ENCODE assay signal across 13 mouse cellular contexts in genomic region chr6:32464637-32465036, GRCm38 (mm10).
DNase-seq lines count a peak whose midpoint lies in the region; ATAC-seq and TF ChIP-seq lines count a peak whose summit lies in the region.
"Had no signal": no experiment of that assay in that cellular context is flagged by ENCODE, and none has a peak within 500 bp of the region (broad histone marks: within the 10 kb centered on the region; RNA-seq: fewer than 3 reads in every experiment).

No protein-coding gene starts in this region.

- 0 out of 2 replicates have a peak, but pooled peaks have one; percentile 7 for ATAC-seq in forebrain, embryonic 14.5 days
- no peak for ATAC-seq in forebrain, embryonic 11.5 days (replicated peaks; ENCODE audit: low FRiP score)
- no peak; the same call in 1 of the 2 replicates for ATAC-seq in intestine, embryonic 15.5 days
- ATAC-seq in intestine, postnatal 0 days: no peak
- ATAC-seq in liver, embryonic 11.5 days (replicated peaks; ENCODE audit: low FRiP score): peak; percentile 95
- no peak for ATAC-seq in neural tube, embryonic 13.5 days (ENCODE audit: low read depth)

- no peaks in the 10 kb centered on the region for H3K9me3 ChIP-seq in forebrain, embryonic 14.5 days (replicated peaks; ENCODE audit: control insufficient read depth, low read length)
- no peaks in the 10 kb centered on the region for H3K9me3 ChIP-seq in forebrain, embryonic 11.5 days (ENCODE audit: control insufficient read depth, low read length)
- H3K9me3 ChIP-seq in intestine, embryonic 15.5 days: no peaks in the 10 kb centered on the region
- no peaks in the 10 kb centered on the region for H3K9me3 ChIP-seq in intestine, postnatal 0 days (ENCODE audit: control insufficient read depth)
- no peaks in the 10 kb centered on the region for H3K9me3 ChIP-seq in liver, embryonic 11.5 days (ENCODE audit: control insufficient read depth, low read length)
- H3K9me3 ChIP-seq in neural tube, embryonic 13.5 days: no peaks in the 10 kb centered on the region
- H3K9me3 ChIP-seq: embryonic facial prominence, embryonic 12.5 days; limb, embryonic 13.5 days had no signal

- H3K4me3 ChIP-seq in forebrain, embryonic 14.5 days (ENCODE audit: low read depth, low read length): no peak overlapping the region
- H3K4me3 ChIP-seq in forebrain, embryonic 11.5 days (ENCODE audit: low read depth, low read length): no peak overlapping the region
- no peak overlapping the region for H3K4me3 ChIP-seq in intestine, embryonic 15.5 days (replicated peaks)
- H3K4me3 ChIP-seq in intestine, postnatal 0 days (ENCODE audit: low read depth, low read length): no peak overlapping the region
- no peak overlapping the region for H3K4me3 ChIP-seq in liver, embryonic 11.5 days (ENCODE audit: low read depth, low read length)
- H3K4me3 ChIP-seq in neural tube, embryonic 13.5 days: no peak overlapping the region
- H3K4me3 ChIP-seq: embryonic facial prominence, embryonic 12.5 days; limb, embryonic 13.5 days had no signal

- H3K27ac ChIP-seq in forebrain, embryonic 14.5 days (ENCODE audit: low read depth, low read length): no peak overlapping the region
- H3K27ac ChIP-seq in forebrain, embryonic 11.5 days (ENCODE audit: low read depth, low read length): no peak overlapping the region
- 0 out of 2 replicates have a peak overlapping the region, but pooled peaks have one; percentile 9 for H3K27ac ChIP-seq in intestine, embryonic 15.5 days
- H3K27ac ChIP-seq in intestine, postnatal 0 days (ENCODE audit: low read depth, low read length): no peak overlapping the region
- H3K27ac ChIP-seq in liver, embryonic 11.5 days (ENCODE audit: low read depth, low read length): peak overlapping the region; percentile 21; the same call in 1 of the 2 replicates
- peak overlapping the region; percentile 42; the same call in 1 of the 2 replicates for H3K27ac ChIP-seq in neural tube, embryonic 13.5 days (replicated peaks)
- H3K27ac ChIP-seq: embryonic facial prominence, embryonic 12.5 days; limb, embryonic 13.5 days had no signal

- no peak for DNase-seq in forebrain, embryonic 14.5 days (ENCODE audit: low spot score)
- DNase-seq in forebrain, embryonic 11.5 days (ENCODE audit: low spot score): no peak
- no peak for DNase-seq in liver, embryonic 11.5 days (ENCODE audit: low spot score)
- DNase-seq in adrenal gland, adult 18-20 months (ENCODE audit: low spot score in 2 of 2): no peak
- no peak for DNase-seq in kidney, adult 9 months
- DNase-seq: adrenal gland, postnatal 14 days; cerebellum, adult 8-10 months; thymus, postnatal 25 days had no signal

- no peaks in the 10 kb centered on the region for H3K27me3 ChIP-seq in forebrain, embryonic 14.5 days (replicated peaks; ENCODE audit: control insufficient read depth, insufficient read depth, low read length)
- no peaks in the 10 kb centered on the region for H3K27me3 ChIP-seq in forebrain, embryonic 11.5 days (ENCODE audit: control insufficient read depth, insufficient read depth, low read length)
- H3K27me3 ChIP-seq in intestine, embryonic 15.5 days (replicated peaks): no peaks in the 10 kb centered on the region
- no peaks in the 10 kb centered on the region for H3K27me3 ChIP-seq in intestine, postnatal 0 days (replicated peaks; ENCODE audit: control insufficient read depth, insufficient read depth, low read length)
- H3K27me3 ChIP-seq in liver, embryonic 11.5 days (replicated peaks; ENCODE audit: control insufficient read depth, insufficient read depth, low read length): no peaks in the 10 kb centered on the region
- no peaks in the 10 kb centered on the region for H3K27me3 ChIP-seq in neural tube, embryonic 13.5 days
- H3K27me3 ChIP-seq: embryonic facial prominence, embryonic 12.5 days; limb, embryonic 13.5 days had no signal

- H3K4me2 ChIP-seq in forebrain, embryonic 14.5 days (ENCODE audit: low read length): no peak overlapping the region
- no peak overlapping the region for H3K4me2 ChIP-seq in forebrain, embryonic 11.5 days (ENCODE audit: low read depth, low read length, severe bottlenecking)
- H3K4me2 ChIP-seq in intestine, embryonic 15.5 days (replicated peaks): no peak overlapping the region
- H3K4me2 ChIP-seq in intestine, postnatal 0 days (replicated peaks; ENCODE audit: low read depth): no peak overlapping the region
- H3K4me2 ChIP-seq in liver, embryonic 11.5 days: peak overlapping the region; percentile 30; the same call in 1 of the 2 replicates
- H3K4me2 ChIP-seq in neural tube, embryonic 13.5 days: peak overlapping the region; percentile 6; the same call in 1 of the 2 replicates
- H3K4me2 ChIP-seq: embryonic facial prominence, embryonic 12.5 days; limb, embryonic 13.5 days had no signal

- TF ChIP-seq CTCF in intestine, postnatal 0 days (IDR thresholded peaks at IDR 0.05; ENCODE audit: low read depth): no peak

- H3K9ac ChIP-seq in forebrain, embryonic 14.5 days (ENCODE audit: low read length): no peak overlapping the region
- no peak overlapping the region for H3K9ac ChIP-seq in forebrain, embryonic 11.5 days (ENCODE audit: low read length)
- H3K9ac ChIP-seq in intestine, embryonic 15.5 days: no peak overlapping the region
- H3K9ac ChIP-seq in intestine, postnatal 0 days (ENCODE audit: low read depth, low read length): no peak overlapping the region
- no peak overlapping the region for H3K9ac ChIP-seq in liver, embryonic 11.5 days (ENCODE audit: low read depth, low read length)
- no peak overlapping the region for H3K9ac ChIP-seq in neural tube, embryonic 13.5 days
- H3K9ac ChIP-seq: embryonic facial prominence, embryonic 12.5 days; limb, embryonic 13.5 days had no signal

- 67% methylated on average over 8 of the region's 8 CpGs for WGBS in forebrain, embryonic 14.5 days
- WGBS in forebrain, embryonic 11.5 days: 70% methylated on average over 8 of the region's 8 CpGs
- 25% methylated on average over 8 of the region's 8 CpGs for WGBS in intestine, embryonic 15.5 days
- 25% methylated on average over 8 of the region's 8 CpGs for WGBS in intestine, postnatal 0 days
- 11% methylated on average over 8 of the region's 8 CpGs for WGBS in liver, embryonic 11.5 days
- 38% methylated on average over 8 of the region's 8 CpGs for WGBS in neural tube, embryonic 13.5 days

- no peaks in the 10 kb centered on the region for H3K36me3 ChIP-seq in forebrain, embryonic 14.5 days (ENCODE audit: control insufficient read depth, insufficient read depth, low read length)
- H3K36me3 ChIP-seq in forebrain, embryonic 11.5 days (ENCODE audit: control insufficient read depth, insufficient read depth, low read length): no peaks in the 10 kb centered on the region
- no peaks in the 10 kb centered on the region for H3K36me3 ChIP-seq in intestine, embryonic 15.5 days
- H3K36me3 ChIP-seq in intestine, postnatal 0 days (ENCODE audit: control insufficient read depth, insufficient read depth): no peaks in the 10 kb centered on the region
- H3K36me3 ChIP-seq in liver, embryonic 11.5 days (ENCODE audit: control insufficient read depth, insufficient read depth, low read length): no peaks in the 10 kb centered on the region
- H3K36me3 ChIP-seq in neural tube, embryonic 13.5 days: no peaks in the 10 kb centered on the region
- H3K36me3 ChIP-seq: embryonic facial prominence, embryonic 12.5 days; limb, embryonic 13.5 days had no signal

- no peaks in the 10 kb centered on the region; the same call in 1 of the 2 replicates for H3K4me1 ChIP-seq in forebrain, embryonic 14.5 days (ENCODE audit: control insufficient read depth, insufficient read depth, low read length)
- H3K4me1 ChIP-seq in forebrain, embryonic 11.5 days (replicated peaks; ENCODE audit: control insufficient read depth, insufficient read depth, low read length): no peaks in the 10 kb centered on the region
- 0 out of 2 replicates have a peak, but pooled peaks cover 11% of the 10 kb centered on the region for H3K4me1 ChIP-seq in intestine, embryonic 15.5 days (replicated peaks)
- no peaks in the 10 kb centered on the region for H3K4me1 ChIP-seq in intestine, postnatal 0 days (replicated peaks; ENCODE audit: control insufficient read depth, insufficient read depth, low read length)
- H3K4me1 ChIP-seq in liver, embryonic 11.5 days (replicated peaks; ENCODE audit: control insufficient read depth, insufficient read depth, low read length): peaks cover 10% of the 10 kb centered on the region
- peaks cover 39% of the 10 kb centered on the region for H3K4me1 ChIP-seq in neural tube, embryonic 13.5 days (replicated peaks)

Comparison
In these comparisons a context has a peak if more than half of its experiments do, and no peak if none do; other contexts are left out.
1. ATAC-seq: peak in forebrain, embryonic 14.5 days (single experiment) and liver, embryonic 11.5 days (single experiment); none in forebrain, embryonic 11.5 days (single experiment), intestine, embryonic 15.5 days (single experiment), intestine, postnatal 0 days (single experiment) and neural tube, embryonic 13.5 days (single experiment).
2. H3K27ac ChIP-seq: peak in intestine, embryonic 15.5 days (single experiment), liver, embryonic 11.5 days (single experiment) and neural tube, embryonic 13.5 days (single experiment); none in forebrain, embryonic 14.5 days (single experiment), forebrain, embryonic 11.5 days (single experiment) and intestine, postnatal 0 days (single experiment).
3. H3K4me2 ChIP-seq: peak in liver, embryonic 11.5 days (single experiment) and neural tube, embryonic 13.5 days (single experiment); none in forebrain, embryonic 14.5 days (single experiment), forebrain, embryonic 11.5 days (single experiment), intestine, embryonic 15.5 days (single experiment) and intestine, postnatal 0 days (single experiment).